Mouse (Mus musculus) testis, adult 2 months (tissue): ENCODE data around the gene Wee1. TPM values are rescaled to one million over a fixed set of nuclear protein-coding genes. Genes with fewer than 3 reads are reported as not detected.
"Not testable (repeated sequence)": the region's sequence is repeated elsewhere in the genome, so short reads cannot be mapped to it uniquely, and the experiment has no call there.

Experiments
- H3K27ac ChIP-seq: fragments of 200-500 bp; 2 replicates; pipeline ENCODE4 v1.5.1; 2012; ENCODE audit warnings: low read depth, low read length; ENCODE audit not compliant: control insufficient read depth, insufficient read depth
- H3K27me3 ChIP-seq: fragments of 200-500 bp; 2 replicates; pipeline ENCODE4 v1.6.1; 2012; ENCODE audit warnings: mild to moderate bottlenecking, low read length, moderate library complexity; ENCODE audit not compliant: control insufficient read depth, insufficient read depth
- H3K36me3 ChIP-seq: fragments of 200-500 bp; 2 replicates; pipeline ENCODE4 v1.6.1; 2012; ENCODE audit warnings: mild to moderate bottlenecking, low read length; ENCODE audit not compliant: control insufficient read depth, insufficient read depth
- H3K4me1 ChIP-seq: fragments of 200-500 bp; 2 replicates; pipeline ENCODE4 v1.6.1; 2012; ENCODE audit warnings: low read length; ENCODE audit not compliant: control insufficient read depth, insufficient read depth
- H3K4me3 ChIP-seq: fragments of 200-500 bp; 2 replicates; pipeline ENCODE4 v1.5.1; 2012; ENCODE audit warnings: low read depth, mild to moderate bottlenecking, low read length, moderate library complexity, mixed read lengths; ENCODE audit not compliant: control insufficient read depth
- CTCF ChIP-seq: fragments of 200-500 bp; IDR thresholded peaks from 2 replicates; pipeline ENCODE4 v1.5.1; 2012; ENCODE audit warnings: low read depth, mild to moderate bottlenecking, inconsistent platforms, low read length, moderate library complexity; ENCODE audit not compliant: control insufficient read depth, insufficient read depth, insufficient replicate concordance
- POLR2A ChIP-seq: fragments of 200-500 bp; IDR thresholded peaks from 2 replicates; pipeline ENCODE4 v1.6.1; 2012; ENCODE audit warnings: low read depth, mild to moderate bottlenecking, inconsistent platforms, low read length, moderate library complexity; ENCODE audit not compliant: control insufficient read depth
- polyA plus RNA-seq: library from polyadenylated mRNA; depleted of rRNA; stranded (reverse); fragments of >200 nt; gene quantifications from 2 replicates; pipeline ENCODE4 v1.2.3, GENCODE M21; 2012

Wee1 gene
- polyA plus RNA-seq, 1 experiment = 14.3 TPM

- H3K4me1 ChIP-seq = no peaks in the 10 kb centered on the region
- TF ChIP-seq POLR2A (no peak), CTCF (no peak)
- H3K36me3 ChIP-seq = no peaks in the 10 kb centered on the region
- no peak overlapping the region for H3K4me3 ChIP-seq
- 0 out of 2 replicates have a peak overlapping the region, but pooled peaks have one; percentile 12 for H3K27ac ChIP-seq
- H3K27me3 ChIP-seq = no peaks in the 10 kb centered on the region
Observed at GRCm38 (mm10) chr7:110157261-110157910, 35.5 kb downstream of the Wee1 start.

GRCm38 (mm10) chr7:110158073-110158472, 36.2 kb downstream of the Wee1 start:
- no peaks in the 10 kb centered on the region for H3K4me1 ChIP-seq
- H3K36me3 ChIP-seq = no peaks in the 10 kb centered on the region
- H3K27me3 ChIP-seq = no peaks in the 10 kb centered on the region
- H3K4me3 ChIP-seq = no peak overlapping the region
- TF ChIP-seq POLR2A (no peak), CTCF (no peak)
- no peak overlapping the region for H3K27ac ChIP-seq

GRCm38 (mm10) chr7:110160109-110160508, 38.3 kb downstream of the Wee1 start:
- not testable (repeated sequence) for H3K27ac ChIP-seq, H3K4me3 ChIP-seq, H3K36me3 ChIP-seq, H3K4me1 ChIP-seq, H3K27me3 ChIP-seq

GRCm38 (mm10) chr7:110160601-110161000, 38.8 kb downstream of the Wee1 start:
- Histone ChIP-seq H3K4me3 (no peak overlapping the region), H3K27me3 (no peaks in the 10 kb centered on the region)
- TF ChIP-seq POLR2A (no peak), CTCF (no peak)

GRCm38 (mm10) chr7:110163024-110163423, 41.2 kb downstream of the Wee1 start:
- H3K36me3 ChIP-seq = no peaks in the 10 kb centered on the region
- H3K4me3 ChIP-seq = no peak overlapping the region
- peaks cover 2% of the 10 kb centered on the region for H3K4me1 ChIP-seq
- no peak overlapping the region for H3K27ac ChIP-seq
- TF ChIP-seq CTCF = no peak
- TF ChIP-seq POLR2A = no peak
- H3K27me3 ChIP-seq = no peaks in the 10 kb centered on the region

More at GRCm38 (mm10) chr7:110160601-110161000, 38.8 kb downstream of the Wee1 start:
- Histone ChIP-seq H3K36me3 (no peaks in the 10 kb centered on the region), H3K4me1 (peaks cover 2% of the 10 kb centered on the region), H3K27ac (no peak overlapping the region)

GRCm38 (mm10) chr7:110164103-110164681, 42.3 kb downstream of the Wee1 start:
- Histone ChIP-seq H3K4me3 (peak overlapping the region; percentile 70), H3K27me3 (no peaks in the 10 kb centered on the region), H3K36me3 (no peaks in the 10 kb centered on the region), H3K4me1 (peaks cover 2% of the 10 kb centered on the region), H3K27ac (peak overlapping the region; percentile 18; the same call in 1 of the 2 replicates)
- TF ChIP-seq POLR2A (no peak), CTCF (peak; percentile 46; the same call in 1 of the 2 replicates)

GRCm38 (mm10) chr7:110164712-110165122, 42.9 kb downstream of the Wee1 start:
- peak; percentile 83; the same call in 1 of the 2 replicates for TF ChIP-seq CTCF
- TF ChIP-seq POLR2A = peak; percentile 49

More at GRCm38 (mm10) chr7:110164712-110165122, 42.9 kb downstream of the Wee1 start:
- H3K4me3 ChIP-seq = peak overlapping the region; percentile 70
- no peaks in the 10 kb centered on the region for H3K36me3 ChIP-seq
- no peaks in the 10 kb centered on the region for H3K27me3 ChIP-seq
- peak overlapping the region; percentile 10; the same call in 1 of the 2 replicates for H3K27ac ChIP-seq
- peaks cover 2% of the 10 kb centered on the region for H3K4me1 ChIP-seq
